8 mouse cellular contexts compared by ENCODE assay signal in the genomic region with DNA sequence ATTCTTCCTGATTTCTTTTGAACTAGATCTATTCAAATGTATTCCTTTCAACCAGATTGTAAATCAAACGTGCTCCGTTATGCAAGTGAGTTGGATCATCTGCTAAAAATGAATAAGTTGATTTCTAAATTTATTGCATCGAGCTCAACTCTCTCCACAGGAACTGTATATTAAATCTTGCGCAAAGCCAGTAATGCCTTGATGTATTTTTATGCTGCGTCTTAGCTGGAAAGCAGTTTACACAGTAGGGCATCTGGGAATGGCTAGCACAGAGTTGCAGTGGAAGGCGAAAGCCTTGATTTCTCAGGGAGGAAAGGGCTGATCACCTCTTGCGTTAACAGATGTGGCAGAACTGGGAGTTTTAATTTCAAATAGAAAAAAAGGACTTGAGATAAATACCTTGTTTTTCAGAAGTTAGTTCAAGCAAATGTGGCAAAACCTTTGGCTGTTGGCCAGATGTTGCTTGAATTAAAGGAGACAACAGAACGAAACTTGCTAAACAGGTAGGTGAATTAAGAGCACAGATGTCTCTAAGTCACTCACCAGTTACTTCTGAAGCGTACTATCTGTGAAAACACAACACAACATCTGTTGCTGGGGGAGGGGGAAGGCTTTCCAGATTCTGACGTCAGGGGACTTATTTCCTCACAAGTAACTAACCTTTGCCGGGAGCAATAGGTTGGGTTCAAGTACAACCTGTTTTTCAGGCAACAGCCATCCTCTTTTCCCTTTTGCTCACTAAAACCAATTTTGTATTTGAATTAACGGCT. TPM values are rescaled to one million over a fixed set of nuclear protein-coding genes. Genes with fewer than 3 reads are reported as not detected.
DNase-seq lines count a peak whose midpoint lies in the region; ATAC-seq lines count a peak whose summit lies in the region.

No protein-coding gene starts in this region.

- H3K27ac ChIP-seq in brown adipose tissue, adult 24 weeks (replicated peaks; ENCODE audit: low read depth, low read length) = peak overlapping the region; percentile 96
- no peak overlapping the region for H3K27ac ChIP-seq in forebrain, embryonic 14.5 days (ENCODE audit: low read depth, low read length)
- no peak overlapping the region for H3K27ac ChIP-seq in limb, embryonic 11.5 days (replicated peaks; ENCODE audit: low read depth, low read length)
- peak overlapping the region; percentile 78 for H3K27ac ChIP-seq in midbrain, embryonic 16.5 days (ENCODE audit: low read length)

- H3K36me3 ChIP-seq in forebrain, embryonic 14.5 days (ENCODE audit: control insufficient read depth, insufficient read depth, low read length) = no peaks in the 10 kb centered on the region
- H3K36me3 ChIP-seq in limb, embryonic 11.5 days (ENCODE audit: control insufficient read depth, insufficient read depth, low read length) = no peaks in the 10 kb centered on the region
- H3K36me3 ChIP-seq in midbrain, embryonic 16.5 days (ENCODE audit: control insufficient read depth, insufficient read depth, low read length) = no peaks in the 10 kb centered on the region

- DNase-seq in layer of hippocampus, adult 9-11 months = peak; percentile 25
- no peak for DNase-seq in layer of hippocampus, adult 11-12 months (ENCODE audit: low spot score)
- no peak for DNase-seq in forebrain, embryonic 14.5 days (ENCODE audit: low spot score)
- DNase-seq in limb, embryonic 11.5 days (ENCODE audit: low spot score) = no peak
- DNase-seq in gastrocnemius, postnatal 10 days = no peak
- DNase-seq in urinary bladder, postnatal 4 days (ENCODE audit: low spot score in 2 of 2) = no peak

- no peaks in the 10 kb centered on the region; the same call in 1 of the 2 replicates for H3K4me1 ChIP-seq in brown adipose tissue, adult 24 weeks (ENCODE audit: control insufficient read depth, insufficient read depth, insufficient read length, low read length)
- H3K4me1 ChIP-seq in forebrain, embryonic 14.5 days (ENCODE audit: control insufficient read depth, insufficient read depth, low read length) = 0 out of 2 replicates have a peak, but pooled peaks cover 3% of the 10 kb centered on the region
- no peaks in the 10 kb centered on the region for H3K4me1 ChIP-seq in limb, embryonic 11.5 days (ENCODE audit: control insufficient read depth, insufficient read depth, low read length)
- H3K4me1 ChIP-seq in midbrain, embryonic 16.5 days (ENCODE audit: control insufficient read depth, insufficient read depth, low read length) = peaks cover 13% of the 10 kb centered on the region

- no peaks in the 10 kb centered on the region for H3K27me3 ChIP-seq in forebrain, embryonic 14.5 days (replicated peaks; ENCODE audit: control insufficient read depth, insufficient read depth, low read length)
- H3K27me3 ChIP-seq in limb, embryonic 11.5 days (ENCODE audit: control insufficient read depth, insufficient read depth, low read length) = no peaks in the 10 kb centered on the region
- no peaks in the 10 kb centered on the region for H3K27me3 ChIP-seq in midbrain, embryonic 16.5 days (ENCODE audit: control insufficient read depth, insufficient read depth, low read depth, low read length)

- peak overlapping the region; percentile 87 for H3K4me3 ChIP-seq in brown adipose tissue, adult 24 weeks (ENCODE audit: insufficient read depth, low read depth, low read length)
- H3K4me3 ChIP-seq in forebrain, embryonic 14.5 days (ENCODE audit: low read depth, low read length) = peak overlapping the region; percentile 70
- peak overlapping the region; percentile 74 for H3K4me3 ChIP-seq in limb, embryonic 11.5 days (ENCODE audit: low read depth, low read length)
- H3K4me3 ChIP-seq in midbrain, embryonic 16.5 days (ENCODE audit: low read depth, low read length) = peak overlapping the region; percentile 72

- ATAC-seq in forebrain, embryonic 14.5 days = peak; percentile 14
- ATAC-seq in limb, embryonic 11.5 days (ENCODE audit: insufficient number of reproducible peaks, low FRiP score, low TSS enrichment, low read depth) = no peak
- peak; percentile 21 for ATAC-seq in midbrain, embryonic 16.5 days

- peak overlapping the region; percentile 73 for H3K4me2 ChIP-seq in forebrain, embryonic 14.5 days (ENCODE audit: low read length)
- H3K4me2 ChIP-seq in limb, embryonic 11.5 days (ENCODE audit: low read depth, severe bottlenecking) = peak overlapping the region; percentile 46
- peak overlapping the region; percentile 63 for H3K4me2 ChIP-seq in midbrain, embryonic 16.5 days (ENCODE audit: low read length)

- 43% methylated on average over 12 of the region's 12 CpGs for WGBS in forebrain, embryonic 14.5 days
- WGBS in limb, embryonic 11.5 days = 44% methylated on average over 12 of the region's 12 CpGs
- 46% methylated on average over 12 of the region's 12 CpGs for WGBS in midbrain, embryonic 16.5 days

- H3K9me3 ChIP-seq in forebrain, embryonic 14.5 days (replicated peaks; ENCODE audit: control insufficient read depth, low read length) = no peaks in the 10 kb centered on the region
- no peaks in the 10 kb centered on the region for H3K9me3 ChIP-seq in limb, embryonic 11.5 days (ENCODE audit: control insufficient read depth, low read length)
- no peaks in the 10 kb centered on the region for H3K9me3 ChIP-seq in midbrain, embryonic 16.5 days (replicated peaks; ENCODE audit: control insufficient read depth, low read length, poor library complexity, severe bottlenecking)

- H3K9ac ChIP-seq in forebrain, embryonic 14.5 days (ENCODE audit: low read length) = peak overlapping the region; percentile 80
- H3K9ac ChIP-seq in limb, embryonic 11.5 days (ENCODE audit: low read length) = peak overlapping the region; percentile 58; the same call in 1 of the 2 replicates
- H3K9ac ChIP-seq in midbrain, embryonic 16.5 days (ENCODE audit: low read depth, low read length) = peak overlapping the region; percentile 58

RNA-seq across cellular contexts. Expression of a gene that starts 0.7 kb away (rescaled TPM):
- 6.3 and 7.3 TPM in 2 replicates for polyA plus RNA-seq in brown adipose tissue, adult 24 weeks (2012; ENCODE audit: insufficient read depth, insufficient read length, missing spikeins)
- polyA plus RNA-seq in forebrain, embryonic 14.5 days (2014; fragmentation: Nextera tagmentation; extraction: Ambion mirVana) = 18.3 and 20.1 TPM in 2 replicates
- polyA plus RNA-seq in limb, embryonic 11.5 days (2014; fragmentation: Nextera tagmentation; extraction: Ambion mirVana) = 9.4 and 12.8 TPM in 2 replicates
- 25.9 and 27.2 TPM in 2 replicates for polyA plus RNA-seq in midbrain, embryonic 16.5 days (2015; fragmentation: Nextera tagmentation; extraction: Ambion mirVana)
- total RNA-seq in gastrocnemius, postnatal 10 days (2021) = 10 to 100 TPM; 23.4 to 24.5 TPM

RNA-seq across cellular contexts. Expression of a gene that starts 24.8 kb away (rescaled TPM):
- polyA plus RNA-seq in brown adipose tissue, adult 24 weeks (2012; ENCODE audit: insufficient read depth, insufficient read length, missing spikeins) = not detected in 2 replicates
- not detected in 2 replicates for polyA plus RNA-seq in forebrain, embryonic 14.5 days (2014; fragmentation: Nextera tagmentation; extraction: Ambion mirVana)
- not detected in 2 replicates for polyA plus RNA-seq in limb, embryonic 11.5 days (2014; fragmentation: Nextera tagmentation; extraction: Ambion mirVana)
- polyA plus RNA-seq in midbrain, embryonic 16.5 days (2015; fragmentation: Nextera tagmentation; extraction: Ambion mirVana) = not detected in 2 replicates
- not detected for total RNA-seq in gastrocnemius, postnatal 10 days (2021)

RNA-seq across cellular contexts. Expression of a gene that starts 28.7 kb away (rescaled TPM):
- not detected in 2 replicates for polyA plus RNA-seq in brown adipose tissue, adult 24 weeks (2012; ENCODE audit: insufficient read depth, insufficient read length, missing spikeins)
- polyA plus RNA-seq in forebrain, embryonic 14.5 days (2014; fragmentation: Nextera tagmentation; extraction: Ambion mirVana) = 41.8 and 45.6 TPM in 2 replicates
- polyA plus RNA-seq in limb, embryonic 11.5 days (2014; fragmentation: Nextera tagmentation; extraction: Ambion mirVana) = 17.1 and 18.8 TPM in 2 replicates
- 40.9 and 42.3 TPM in 2 replicates for polyA plus RNA-seq in midbrain, embryonic 16.5 days (2015; fragmentation: Nextera tagmentation; extraction: Ambion mirVana)
- total RNA-seq in gastrocnemius, postnatal 10 days (2021) = under 1 TPM; 0.32 to 0.38 TPM

Comparison
In these comparisons a context has a peak if more than half of its experiments do, and no peak if none do; other contexts are left out.
1. H3K27ac ChIP-seq: peak in brown adipose tissue, adult 24 weeks (single experiment) and midbrain, embryonic 16.5 days (single experiment); none in forebrain, embryonic 14.5 days (single experiment) and limb, embryonic 11.5 days (single experiment).
2. RNA of a gene that starts 28.7 kb away (polyA plus RNA-seq): 41.8 to 45.6 TPM in forebrain, embryonic 14.5 days, 40.9 to 42.3 TPM in midbrain, embryonic 16.5 days and 17.1 to 18.8 TPM in limb, embryonic 11.5 days; not detected in brown adipose tissue, adult 24 weeks; every median in the first group is over 10 times any median in the second.
3. Peak in every context shown above with its lines, with median percentiles within 50 percentile points of each other: H3K4me3 ChIP-seq, H3K4me2 ChIP-seq and H3K9ac ChIP-seq.